ENCODE assay signal across 7 mouse cellular contexts in the genomic region with DNA sequence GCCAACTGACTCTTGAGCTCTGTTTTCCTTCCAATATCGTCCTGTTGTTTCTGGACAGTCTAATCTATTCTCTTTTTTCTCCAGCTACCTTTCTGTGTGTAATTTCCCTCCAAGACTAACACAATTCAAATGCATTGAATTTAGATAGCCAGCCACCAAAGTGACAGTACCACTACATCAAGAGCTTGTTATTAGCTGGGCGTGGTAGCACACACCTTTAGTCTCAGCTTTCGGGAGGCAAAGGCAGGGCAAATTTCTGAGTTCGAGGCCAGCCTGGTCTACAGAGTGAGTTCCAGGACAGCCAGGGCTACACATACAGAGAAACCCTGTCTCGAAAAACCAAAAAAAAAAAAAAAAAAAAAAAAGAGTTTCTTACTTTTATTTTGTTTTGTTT. TPM values are rescaled to one million over a fixed set of nuclear protein-coding genes. Genes with fewer than 3 reads are reported as not detected.
DNase-seq lines count a peak whose midpoint lies in the region; ATAC-seq lines count a peak whose summit lies in the region.
"Not testable (repeated sequence)": the region's sequence is repeated elsewhere in the genome, so short reads cannot be mapped to it uniquely, and the experiment has no call there.

No protein-coding gene starts in this region.

- H3K9ac ChIP-seq in embryonic facial prominence, embryonic 12.5 days; forebrain, embryonic 16.5 days (replicated peaks; ENCODE audit: low read depth, low read length); neural tube, embryonic 15.5 days (replicated peaks): not testable (repeated sequence)
- peak overlapping the region; percentile 43; the same call in 1 of the 2 replicates for H3K9ac ChIP-seq in kidney, embryonic 15.5 days
- peak overlapping the region; percentile 61 for H3K9ac ChIP-seq in liver, embryonic 13.5 days

- DNase-seq in hindbrain, embryonic 10.5 days (ENCODE audit: low spot score); liver, embryonic 13.5 days; midbrain, embryonic 10.5 days (ENCODE audit: low spot score): not testable (repeated sequence)

- H3K4me1 ChIP-seq in embryonic facial prominence, embryonic 12.5 days: peaks cover 33% of the 10 kb centered on the region
- peaks cover 21% of the 10 kb centered on the region for H3K4me1 ChIP-seq in forebrain, embryonic 16.5 days (replicated peaks; ENCODE audit: control insufficient read depth, insufficient read depth, low read length)
- peaks cover 45% of the 10 kb centered on the region for H3K4me1 ChIP-seq in hindbrain, embryonic 10.5 days (replicated peaks)
- peaks cover 32% of the 10 kb centered on the region for H3K4me1 ChIP-seq in kidney, embryonic 15.5 days
- peaks cover 36% of the 10 kb centered on the region for H3K4me1 ChIP-seq in liver, embryonic 13.5 days (replicated peaks)
- H3K4me1 ChIP-seq in midbrain, embryonic 10.5 days: peaks cover 48% of the 10 kb centered on the region
- peaks cover 19% of the 10 kb centered on the region for H3K4me1 ChIP-seq in neural tube, embryonic 15.5 days

- peaks cover 25% of the 10 kb centered on the region for H3K36me3 ChIP-seq in embryonic facial prominence, embryonic 12.5 days
- not testable (repeated sequence) for H3K36me3 ChIP-seq in forebrain, embryonic 16.5 days (ENCODE audit: control insufficient read depth, insufficient read depth); neural tube, embryonic 15.5 days
- peaks cover 31% of the 10 kb centered on the region for H3K36me3 ChIP-seq in hindbrain, embryonic 10.5 days
- peaks cover 26% of the 10 kb centered on the region for H3K36me3 ChIP-seq in kidney, embryonic 15.5 days
- H3K36me3 ChIP-seq in liver, embryonic 13.5 days: peaks cover 31% of the 10 kb centered on the region
- H3K36me3 ChIP-seq in midbrain, embryonic 10.5 days: peaks cover 34% of the 10 kb centered on the region

- not testable (repeated sequence) for H3K27me3 ChIP-seq in embryonic facial prominence, embryonic 12.5 days; forebrain, embryonic 16.5 days (replicated peaks; ENCODE audit: control insufficient read depth, insufficient read depth, low read length); hindbrain, embryonic 10.5 days (ENCODE audit: insufficient read depth, poor library complexity, severe bottlenecking); kidney, embryonic 15.5 days; liver, embryonic 13.5 days; midbrain, embryonic 10.5 days (ENCODE audit: low read depth, poor library complexity, severe bottlenecking); neural tube, embryonic 15.5 days (replicated peaks)

- not testable (repeated sequence) for H3K9me3 ChIP-seq in embryonic facial prominence, embryonic 12.5 days; forebrain, embryonic 16.5 days (ENCODE audit: control insufficient read depth, low read length); hindbrain, embryonic 10.5 days; kidney, embryonic 15.5 days (replicated peaks); liver, embryonic 13.5 days (replicated peaks); midbrain, embryonic 10.5 days (replicated peaks); neural tube, embryonic 15.5 days (replicated peaks)

- ATAC-seq in embryonic facial prominence, embryonic 12.5 days (ENCODE audit: insufficient number of reproducible peaks, insufficient read depth, low FRiP score, low TSS enrichment); forebrain, embryonic 16.5 days; neural tube, embryonic 15.5 days (ENCODE audit: low FRiP score): not testable (repeated sequence)
- peak; percentile 17; the same call in 1 of the 2 replicates for ATAC-seq in kidney, embryonic 15.5 days (replicated peaks; ENCODE audit: low FRiP score)
- peak; percentile 58 for ATAC-seq in liver, embryonic 13.5 days (ENCODE audit: low read depth)

- peak overlapping the region; percentile 83; the same call in 1 of the 2 replicates for H3K4me2 ChIP-seq in embryonic facial prominence, embryonic 12.5 days (replicated peaks)
- peak overlapping the region; percentile 91 for H3K4me2 ChIP-seq in forebrain, embryonic 16.5 days (ENCODE audit: low read length)
- peak overlapping the region; percentile 75 for H3K4me2 ChIP-seq in kidney, embryonic 15.5 days
- peak overlapping the region; percentile 89 for H3K4me2 ChIP-seq in liver, embryonic 13.5 days
- peak overlapping the region; percentile 98 for H3K4me2 ChIP-seq in neural tube, embryonic 15.5 days

- H3K4me3 ChIP-seq in embryonic facial prominence, embryonic 12.5 days: peak overlapping the region; percentile 93
- H3K4me3 ChIP-seq in forebrain, embryonic 16.5 days (replicated peaks; ENCODE audit: low read length): peak overlapping the region; percentile 58
- H3K4me3 ChIP-seq in hindbrain, embryonic 10.5 days: peak overlapping the region; percentile 97
- peak overlapping the region; percentile 67 for H3K4me3 ChIP-seq in kidney, embryonic 15.5 days (replicated peaks)
- H3K4me3 ChIP-seq in liver, embryonic 13.5 days (replicated peaks): peak overlapping the region; percentile 97
- H3K4me3 ChIP-seq in midbrain, embryonic 10.5 days: peak overlapping the region; percentile 93
- peak overlapping the region; percentile 59 for H3K4me3 ChIP-seq in neural tube, embryonic 15.5 days (replicated peaks)

- peak overlapping the region; percentile 70; the same call in 1 of the 2 replicates for H3K27ac ChIP-seq in embryonic facial prominence, embryonic 12.5 days
- H3K27ac ChIP-seq in forebrain, embryonic 16.5 days (ENCODE audit: low read length); neural tube, embryonic 15.5 days (replicated peaks): not testable (repeated sequence)
- peak overlapping the region; percentile 98 for H3K27ac ChIP-seq in hindbrain, embryonic 10.5 days
- 0 out of 2 replicates have a peak overlapping the region, but pooled peaks have one; percentile 56 for H3K27ac ChIP-seq in kidney, embryonic 15.5 days
- peak overlapping the region; percentile 89 for H3K27ac ChIP-seq in liver, embryonic 13.5 days
- peak overlapping the region; percentile 98 for H3K27ac ChIP-seq in midbrain, embryonic 10.5 days (replicated peaks)

- 39% methylated on average over 5 of the region's 5 CpGs for WGBS in embryonic facial prominence, embryonic 12.5 days
- 37% methylated on average over 5 of the region's 5 CpGs for WGBS in forebrain, embryonic 16.5 days
- WGBS in hindbrain, embryonic 10.5 days: 47% methylated on average over 5 of the region's 5 CpGs
- 28% methylated on average over 5 of the region's 5 CpGs for WGBS in kidney, embryonic 15.5 days
- 12% methylated on average over 5 of the region's 5 CpGs for WGBS in liver, embryonic 13.5 days (ENCODE audit: insufficient replicate concordance)
- 46% methylated on average over 5 of the region's 5 CpGs for WGBS in midbrain, embryonic 10.5 days
- 38% methylated on average over 5 of the region's 5 CpGs for WGBS in neural tube, embryonic 15.5 days

RNA-seq across cellular contexts. Expression of gene Cdk1, which starts 0.3 kb away (rescaled TPM):
- polyA plus RNA-seq in embryonic facial prominence, embryonic 12.5 days (2016; fragmentation: Nextera tagmentation; extraction: Ambion mirVana): 372 and 387 TPM in 2 replicates
- polyA plus RNA-seq in forebrain, embryonic 16.5 days (2015; fragmentation: Nextera tagmentation; extraction: Ambion mirVana): 154 and 191 TPM in 2 replicates
- 410 and 491 TPM in 2 replicates for polyA plus RNA-seq in hindbrain, embryonic 10.5 days (2016; fragmentation: Nextera tagmentation; extraction: Ambion mirVana)
- 490 and 496 TPM in 2 replicates for polyA plus RNA-seq in kidney, embryonic 15.5 days (2015; fragmentation: Nextera tagmentation; extraction: Ambion mirVana)
- 343 and 345 TPM in 2 replicates for polyA plus RNA-seq in liver, embryonic 13.5 days (2015; fragmentation: Nextera tagmentation; extraction: Ambion mirVana)
- polyA plus RNA-seq in midbrain, embryonic 10.5 days (2016; fragmentation: Nextera tagmentation; extraction: Ambion mirVana): 440 and 527 TPM in 2 replicates
- polyA plus RNA-seq in neural tube, embryonic 15.5 days (2015; fragmentation: Nextera tagmentation; extraction: Ambion mirVana): 54.8 and 142 TPM in 2 replicates

RNA-seq across cellular contexts. Expression of gene Ank3, which starts 45.5 kb away (rescaled TPM):
- polyA plus RNA-seq in embryonic facial prominence, embryonic 12.5 days (2016; fragmentation: Nextera tagmentation; extraction: Ambion mirVana): 38.7 and 40.0 TPM in 2 replicates
- 89.5 and 102 TPM in 2 replicates for polyA plus RNA-seq in forebrain, embryonic 16.5 days (2015; fragmentation: Nextera tagmentation; extraction: Ambion mirVana)
- 37.8 and 44.7 TPM in 2 replicates for polyA plus RNA-seq in hindbrain, embryonic 10.5 days (2016; fragmentation: Nextera tagmentation; extraction: Ambion mirVana)
- 43.9 and 47.9 TPM in 2 replicates for polyA plus RNA-seq in kidney, embryonic 15.5 days (2015; fragmentation: Nextera tagmentation; extraction: Ambion mirVana)
- 5.6 and 7.0 TPM in 2 replicates for polyA plus RNA-seq in liver, embryonic 13.5 days (2015; fragmentation: Nextera tagmentation; extraction: Ambion mirVana)
- polyA plus RNA-seq in midbrain, embryonic 10.5 days (2016; fragmentation: Nextera tagmentation; extraction: Ambion mirVana): 34.9 and 45.6 TPM in 2 replicates
- polyA plus RNA-seq in neural tube, embryonic 15.5 days (2015; fragmentation: Nextera tagmentation; extraction: Ambion mirVana): 84.8 and 89.5 TPM in 2 replicates
